Mouse (Mus musculus) bone marrow macrophage, adult 2 months (primary cell): ENCODE measurements around the gene Ccdc186.

Experiments
- CTCF ChIP-seq: IDR thresholded peaks from 2 replicates; pipeline ENCODE4 v1.5.1; 2012; ENCODE audit warnings: low read depth, mild to moderate bottlenecking, low read length, moderate library complexity
- POLR2A ChIP-seq: IDR thresholded peaks from 2 replicates; pipeline ENCODE4 v1.6.1; 2012; ENCODE audit warnings: mild to moderate bottlenecking, low read depth, low read length, borderline replicate concordance

GRCm38 (mm10) chr19:56773393-56773971 is 48.5 kb downstream of the Ccdc186 start:
- TF ChIP-seq CTCF: no peak
- TF ChIP-seq POLR2A: no peak
